Mouse (Mus musculus): ENCODE results near the gene Twist1. TPM values are rescaled to one million over a fixed set of nuclear protein-coding genes. Genes with fewer than 3 reads are reported as not detected.
A peak's percentile ranks its signal among the peaks of the same experiment; 100 is the strongest.

Twist1 gene
- polyA plus RNA-seq, 1 experiment from 2014 or later, result 11.4 TPM

- Histone ChIP-seq H3K9me3 (no peaks in the 10 kb centered on the region), H3K4me2 (no peak overlapping the region), H3K27ac (no peak overlapping the region), H3K27me3 (peaks cover 84% of the 10 kb centered on the region), H3K4me3 (replicated peaks) (peak overlapping the region; percentile 52), H3K36me3 (replicated peaks) (no peaks in the 10 kb centered on the region), H3K4me1 (peaks cover 33% of the 10 kb centered on the region), H3K9ac (no peak overlapping the region)
- ATAC-seq (ENCODE audit: low FRiP score), result no peak
- 2% methylated on average over 6 of the region's 6 CpGs for WGBS
These were observed 1.7 kb downstream of the Twist1 start for GRCm38 (mm10) chr12:33959206-33959605.

DNA sequence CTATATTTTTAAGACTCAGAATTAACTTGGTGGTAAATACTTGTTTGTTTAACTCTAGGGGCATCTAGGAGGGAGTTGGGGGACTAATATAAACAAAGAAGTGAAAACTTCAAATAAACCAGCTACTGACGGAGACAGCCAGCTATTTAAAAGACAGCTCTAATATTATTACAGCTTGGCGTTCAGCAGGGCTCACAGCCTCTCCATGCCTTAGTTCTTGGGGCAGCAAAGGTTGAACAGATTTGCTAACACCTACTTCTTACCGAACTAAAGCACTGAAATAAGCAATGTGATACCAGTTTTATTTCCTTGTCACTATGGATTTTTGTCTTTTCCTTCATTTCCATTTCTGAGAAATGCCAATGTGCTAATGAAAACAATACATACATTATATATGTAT, 2.4 kb downstream of the Twist1 start:
- no peak overlapping the region for H3K4me3 ChIP-seq (replicated peaks)
- no peak for ATAC-seq (ENCODE audit: low FRiP score)
- H3K4me2 ChIP-seq, result no peak overlapping the region
- peaks cover 33% of the 10 kb centered on the region for H3K4me1 ChIP-seq
- no peak overlapping the region for H3K9ac ChIP-seq
- H3K36me3 ChIP-seq (replicated peaks), result no peaks in the 10 kb centered on the region
- H3K27me3 ChIP-seq, result peaks cover 84% of the 10 kb centered on the region
- no peaks in the 10 kb centered on the region for H3K9me3 ChIP-seq
- 2% methylated on average over 3 of the region's 3 CpGs for WGBS
- H3K27ac ChIP-seq, result no peak overlapping the region

GRCm38 (mm10) chr12:33961013-33961412, 3.5 kb downstream of the Twist1 start:
- ATAC-seq (ENCODE audit: low FRiP score), result no peak
- no peak overlapping the region for H3K27ac ChIP-seq
- no peak overlapping the region for H3K4me3 ChIP-seq (replicated peaks)
- no peak overlapping the region for H3K4me2 ChIP-seq
- no peak overlapping the region for H3K9ac ChIP-seq
- 8% methylated on average over 5 of the region's 5 CpGs for WGBS
- no peaks in the 10 kb centered on the region for H3K36me3 ChIP-seq (replicated peaks)
- H3K9me3 ChIP-seq, result no peaks in the 10 kb centered on the region
- H3K4me1 ChIP-seq, result peaks cover 28% of the 10 kb centered on the region
- H3K27me3 ChIP-seq, result peaks cover 83% of the 10 kb centered on the region

GRCm38 (mm10) chr12:33962118-33962772, 4.8 kb downstream of the Twist1 start:
- H3K4me1 ChIP-seq, result peaks cover 31% of the 10 kb centered on the region
- no peak for ATAC-seq (ENCODE audit: low FRiP score)
- H3K9ac ChIP-seq, result no peak overlapping the region
- H3K4me2 ChIP-seq, result no peak overlapping the region; the same call in 1 of the 2 replicates
- H3K4me3 ChIP-seq (replicated peaks), result 0 out of 2 replicates have a peak overlapping the region, but pooled peaks have one; percentile 14
- H3K36me3 ChIP-seq (replicated peaks), result no peaks in the 10 kb centered on the region
- H3K27ac ChIP-seq, result no peak overlapping the region
- no peaks in the 10 kb centered on the region for H3K9me3 ChIP-seq
- H3K27me3 ChIP-seq, result peaks cover 86% of the 10 kb centered on the region
- WGBS, result under 1% methylated on average over 17 of the region's 17 CpGs

DNA sequence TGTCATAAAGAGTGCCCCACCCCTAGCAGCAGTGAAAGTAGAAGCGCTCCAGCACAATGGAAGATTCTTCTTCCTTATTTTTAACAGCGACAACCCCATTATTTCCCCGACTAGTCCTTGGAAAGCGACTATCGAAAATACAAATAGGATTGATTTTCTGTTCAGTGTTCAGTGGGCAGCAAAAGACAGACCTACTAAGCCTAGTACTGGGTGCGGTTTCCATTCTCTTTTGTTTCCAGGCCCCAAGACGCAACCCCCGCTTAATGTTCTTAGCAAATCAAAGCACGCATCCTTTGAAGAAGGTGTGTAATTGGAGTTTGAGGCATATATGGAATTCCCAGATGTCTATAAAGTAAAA, 5.3 kb downstream of the Twist1 start:
- Histone ChIP-seq H3K36me3 (replicated peaks) (no peaks in the 10 kb centered on the region), H3K4me2 (no peak overlapping the region), H3K27me3 (peaks cover 86% of the 10 kb centered on the region), H3K9ac (no peak overlapping the region), H3K27ac (no peak overlapping the region), H3K4me1 (peaks cover 31% of the 10 kb centered on the region), H3K4me3 (replicated peaks) (no peak overlapping the region), H3K9me3 (no peaks in the 10 kb centered on the region)
- no peak for ATAC-seq (ENCODE audit: low FRiP score)
- WGBS, result 6% methylated on average over 9 of the region's 9 CpGs

- no peaks in the 10 kb centered on the region for H3K9me3 ChIP-seq
- peaks cover 30% of the 10 kb centered on the region for H3K4me1 ChIP-seq
- H3K4me2 ChIP-seq, result no peak overlapping the region
These were observed 6.3 kb downstream of the Twist1 start for GRCm38 (mm10) chr12:33963671-33964369.

GRCm38 (mm10) chr12:33964427-33964826, 7.0 kb downstream of the Twist1 start:
- no peak for ATAC-seq (ENCODE audit: low FRiP score)
- peaks cover 85% of the 10 kb centered on the region for H3K27me3 ChIP-seq
- no peak overlapping the region for H3K4me3 ChIP-seq (replicated peaks)
- 6% methylated on average over 2 of the region's 2 CpGs for WGBS
- no peaks in the 10 kb centered on the region for H3K36me3 ChIP-seq (replicated peaks)
- H3K4me2 ChIP-seq, result no peak overlapping the region
- no peak overlapping the region for H3K27ac ChIP-seq
- no peak overlapping the region for H3K9ac ChIP-seq
- H3K4me1 ChIP-seq, result peaks cover 28% of the 10 kb centered on the region
- H3K9me3 ChIP-seq, result no peaks in the 10 kb centered on the region

More at GRCm38 (mm10) chr12:33963671-33964369, 6.3 kb downstream of the Twist1 start:
- Histone ChIP-seq H3K36me3 (replicated peaks) (no peaks in the 10 kb centered on the region), H3K27ac (no peak overlapping the region), H3K27me3 (peaks cover 86% of the 10 kb centered on the region), H3K9ac (no peak overlapping the region), H3K4me3 (replicated peaks) (no peak overlapping the region)
- ATAC-seq (ENCODE audit: low FRiP score), result no peak
- 2% methylated on average over 15 of the region's 15 CpGs for WGBS

DNA sequence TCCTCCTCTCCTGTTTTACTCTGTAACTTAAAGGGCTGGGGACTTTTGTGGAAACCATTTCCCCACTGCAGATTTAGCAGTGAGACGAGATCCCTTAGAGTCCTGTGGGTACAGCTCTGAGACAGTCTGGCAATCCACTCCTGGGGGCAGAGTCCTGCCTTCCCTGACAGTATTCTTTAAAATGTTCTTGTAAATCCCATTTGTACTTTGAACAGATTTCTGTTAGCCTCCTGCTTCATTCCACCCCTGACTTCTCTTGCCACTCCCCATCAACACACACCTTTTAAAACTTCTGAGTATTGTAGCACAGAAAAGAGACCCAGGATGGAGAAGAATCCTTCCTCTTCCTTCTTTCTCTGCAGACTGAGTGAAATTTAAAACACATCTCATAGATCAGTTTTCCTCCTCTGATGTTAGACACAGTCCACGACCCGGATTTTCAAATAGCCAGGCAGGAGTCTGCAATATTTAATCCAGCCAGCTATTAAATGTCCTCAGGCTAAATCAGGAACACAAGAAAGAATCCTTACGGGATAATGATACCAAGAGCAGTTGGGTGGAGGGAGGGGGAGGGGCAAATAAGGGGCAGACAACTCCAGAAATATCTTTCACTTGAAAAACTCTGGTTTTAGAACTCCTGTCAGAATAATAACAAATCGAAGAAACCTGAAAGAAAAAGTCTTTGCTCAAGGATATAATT, 8.3 kb downstream of the Twist1 start:
- no peak overlapping the region for H3K27ac ChIP-seq
- peaks cover 87% of the 10 kb centered on the region for H3K27me3 ChIP-seq
- WGBS, result 5% methylated on average over 5 of the region's 5 CpGs
- no peak overlapping the region for H3K9ac ChIP-seq
- H3K4me2 ChIP-seq, result no peak overlapping the region
- H3K9me3 ChIP-seq, result no peaks in the 10 kb centered on the region
- H3K4me3 ChIP-seq (replicated peaks), result no peak overlapping the region
- H3K4me1 ChIP-seq, result peaks cover 28% of the 10 kb centered on the region
- H3K36me3 ChIP-seq (replicated peaks), result no peaks in the 10 kb centered on the region
- ATAC-seq (ENCODE audit: low FRiP score), result no peak

GRCm38 (mm10) chr12:33966490-33967415, 9.3 kb downstream of the Twist1 start:
- Histone ChIP-seq H3K4me3 (replicated peaks) (peak overlapping the region; percentile 15), H3K4me1 (peaks cover 28% of the 10 kb centered on the region), H3K27ac (no peak overlapping the region), H3K36me3 (replicated peaks) (no peaks in the 10 kb centered on the region), H3K27me3 (peaks cover 91% of the 10 kb centered on the region), H3K9me3 (no peaks in the 10 kb centered on the region), H3K9ac (no peak overlapping the region), H3K4me2 (peak overlapping the region; percentile 30)
- 1% methylated on average over 35 of the region's 35 CpGs for WGBS
- ATAC-seq (ENCODE audit: low FRiP score), result peak; percentile 31; the same call in 1 of the 2 replicates

GRCm38 (mm10) chr12:33967514-33967913, 10.0 kb downstream of the Twist1 start:
- H3K9ac ChIP-seq, result no peak overlapping the region
- no peaks in the 10 kb centered on the region for H3K36me3 ChIP-seq (replicated peaks)
- no peak overlapping the region for H3K27ac ChIP-seq
- H3K4me1 ChIP-seq, result peaks cover 24% of the 10 kb centered on the region
- no peaks in the 10 kb centered on the region for H3K9me3 ChIP-seq
- H3K4me3 ChIP-seq (replicated peaks), result peak overlapping the region; percentile 15
- ATAC-seq (ENCODE audit: low FRiP score), result peak; percentile 48; the same call in 1 of the 2 replicates
- peaks cover 84% of the 10 kb centered on the region for H3K27me3 ChIP-seq
- peak overlapping the region; percentile 30 for H3K4me2 ChIP-seq
- WGBS, result 0% methylated on average over 21 of the region's 21 CpGs

DNA sequence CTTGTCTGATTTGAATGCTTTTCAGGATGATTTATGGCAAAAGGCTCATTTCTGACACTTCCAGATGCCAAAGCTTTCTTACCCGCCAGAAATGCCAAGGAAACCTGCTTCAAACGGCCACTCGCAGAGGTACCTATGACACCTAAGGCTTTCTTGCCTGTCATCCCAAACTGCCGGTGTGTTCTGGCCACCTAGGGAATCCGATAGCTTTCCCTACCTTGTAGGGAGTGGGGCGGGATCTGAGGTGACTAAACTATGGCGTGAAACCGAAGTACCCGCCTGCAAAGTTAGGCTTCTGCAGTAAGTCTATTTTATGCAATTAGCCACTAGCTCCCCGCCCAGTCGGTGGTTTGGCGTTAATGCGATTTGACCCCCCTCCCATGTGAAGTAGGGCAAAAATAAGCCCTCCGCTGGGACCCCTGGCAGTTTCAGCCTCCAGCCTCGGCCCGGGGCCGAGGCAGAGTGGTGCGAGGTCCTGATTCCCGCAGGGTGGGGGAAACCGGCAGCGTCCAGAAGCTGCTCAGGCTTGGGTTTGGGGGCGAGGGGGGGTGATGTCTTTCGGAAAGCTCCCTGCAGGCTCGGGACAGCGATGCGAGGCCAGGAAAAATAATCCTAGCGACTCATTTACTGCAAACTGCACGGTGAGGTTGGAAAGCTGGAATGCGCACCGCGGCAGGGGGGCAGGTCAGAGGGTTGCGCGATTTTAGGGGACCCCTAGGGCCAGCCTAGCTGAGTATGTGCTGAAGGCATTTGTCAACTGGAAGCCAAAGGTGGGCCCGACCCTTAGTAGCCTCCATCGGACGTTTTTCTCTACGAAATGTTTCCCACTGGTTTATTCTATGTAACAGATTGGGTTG, 10.8 kb downstream of the Twist1 start:
- Histone ChIP-seq H3K27ac (no peak overlapping the region), H3K27me3 (peaks cover 84% of the 10 kb centered on the region), H3K4me2 (peak overlapping the region; percentile 39), H3K9me3 (no peaks in the 10 kb centered on the region), H3K9ac (no peak overlapping the region), H3K4me1 (peaks cover 23% of the 10 kb centered on the region), H3K36me3 (replicated peaks) (no peaks in the 10 kb centered on the region), H3K4me3 (replicated peaks) (peak overlapping the region; percentile 11; the same call in 1 of the 2 replicates)
- peak; percentile 22 for ATAC-seq (ENCODE audit: low FRiP score)
- 1% methylated on average over 37 of the region's 37 CpGs for WGBS

All from forebrain, embryonic 12.5 days (tissue).